Mouse (Mus musculus) monocyte, adult 2 months (primary cell): Measurements from ENCODE around the gene Ldlrad1.

ENCODE experiments used
- DNase-seq, 2 experiments: peaks; one replicate each; pipeline ENCODE4 v3.0.0; 2022; ENCODE audit warnings: low spot score in 2 of 2, low read depth in 1 of 2

Gene Ldlrad1

GRCm38 (mm10) chr4:107211465-107211864 is 2.5 kb downstream of the Ldlrad1 start:
- no peak for DNase-seq

DNA sequence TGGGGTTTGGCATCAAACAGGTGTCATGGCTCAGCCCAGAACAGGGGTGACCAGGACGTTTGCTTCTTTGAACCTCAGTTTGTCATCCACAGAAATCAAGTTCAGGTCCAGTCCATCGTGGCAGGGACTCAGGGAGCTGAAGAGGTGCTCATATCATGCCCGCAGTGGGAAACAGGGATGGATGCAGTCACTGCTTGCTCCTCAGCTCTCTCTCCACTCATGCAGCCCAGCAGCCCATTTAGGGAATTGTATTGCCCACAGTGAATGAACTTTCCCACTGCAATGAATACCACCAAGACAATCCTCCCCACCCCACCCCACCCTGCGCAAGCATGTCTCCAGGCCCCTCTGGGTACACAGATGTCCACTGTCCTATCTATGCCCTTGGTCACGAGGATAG is 3.0 kb downstream of the Ldlrad1 start:
- no peak for DNase-seq

DNA sequence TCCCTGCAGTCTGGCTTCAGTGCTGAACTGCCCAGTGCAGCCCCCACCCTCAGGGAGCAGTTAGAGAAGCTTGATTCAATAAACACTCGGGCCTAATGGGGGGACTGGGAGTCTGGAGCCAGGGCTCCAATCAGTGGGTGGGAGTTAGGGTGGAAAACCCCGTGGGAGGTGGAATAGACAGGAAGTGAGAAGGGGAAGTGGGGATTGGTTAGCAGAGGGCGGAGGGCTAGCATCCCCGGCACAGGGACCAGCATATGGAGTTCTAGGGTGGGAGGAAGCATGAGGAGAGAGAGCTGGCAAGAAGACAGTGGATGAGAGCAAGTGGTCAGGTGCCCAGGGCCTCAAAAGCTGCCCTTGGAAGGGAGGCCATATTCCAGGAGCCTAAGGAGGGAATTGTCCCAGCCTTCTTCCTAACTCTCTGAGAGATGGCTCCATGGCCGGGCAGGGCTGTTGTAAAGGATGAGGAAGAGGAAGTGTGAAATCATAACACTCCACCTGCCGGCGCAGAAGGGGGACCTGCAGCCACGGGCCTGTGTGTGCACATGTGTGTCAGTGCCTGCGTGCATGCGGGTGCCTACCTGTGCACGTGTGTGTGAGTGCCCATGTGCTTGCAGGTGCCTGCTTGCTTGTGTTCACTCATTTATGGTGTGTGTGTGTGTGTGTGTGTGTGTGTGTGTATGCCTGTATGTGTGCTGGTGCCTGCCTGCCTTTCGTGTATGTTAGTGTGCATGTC is 4.5 kb downstream of the Ldlrad1 start:
- peak in 1 of 2 experiments; percentile 13 for DNase-seq

DNA sequence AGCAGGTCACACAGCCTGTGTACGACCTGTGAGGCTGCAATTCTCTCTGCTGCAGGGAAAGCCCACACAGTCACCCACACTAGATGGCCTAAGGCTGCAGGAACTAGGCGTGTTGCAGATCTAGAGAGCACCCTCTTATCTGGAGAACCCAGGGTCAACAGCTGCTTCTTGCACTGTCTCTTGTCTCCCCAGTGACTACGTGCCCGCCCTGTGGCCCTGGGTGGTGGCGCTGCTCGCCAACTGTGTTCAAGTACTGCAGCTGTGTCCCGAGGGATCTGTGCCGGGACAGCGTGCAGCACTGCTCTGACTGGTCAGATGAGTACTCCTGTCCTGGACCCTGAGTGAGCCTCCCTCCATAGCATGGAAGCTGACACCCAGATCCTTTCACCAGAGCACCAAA is 8.6 kb downstream of the Ldlrad1 start:
- DNase-seq: no peak

GRCm38 (mm10) chr4:107221524-107221923 is 12.5 kb downstream of the Ldlrad1 start:
- DNase-seq: no peak

DNA sequence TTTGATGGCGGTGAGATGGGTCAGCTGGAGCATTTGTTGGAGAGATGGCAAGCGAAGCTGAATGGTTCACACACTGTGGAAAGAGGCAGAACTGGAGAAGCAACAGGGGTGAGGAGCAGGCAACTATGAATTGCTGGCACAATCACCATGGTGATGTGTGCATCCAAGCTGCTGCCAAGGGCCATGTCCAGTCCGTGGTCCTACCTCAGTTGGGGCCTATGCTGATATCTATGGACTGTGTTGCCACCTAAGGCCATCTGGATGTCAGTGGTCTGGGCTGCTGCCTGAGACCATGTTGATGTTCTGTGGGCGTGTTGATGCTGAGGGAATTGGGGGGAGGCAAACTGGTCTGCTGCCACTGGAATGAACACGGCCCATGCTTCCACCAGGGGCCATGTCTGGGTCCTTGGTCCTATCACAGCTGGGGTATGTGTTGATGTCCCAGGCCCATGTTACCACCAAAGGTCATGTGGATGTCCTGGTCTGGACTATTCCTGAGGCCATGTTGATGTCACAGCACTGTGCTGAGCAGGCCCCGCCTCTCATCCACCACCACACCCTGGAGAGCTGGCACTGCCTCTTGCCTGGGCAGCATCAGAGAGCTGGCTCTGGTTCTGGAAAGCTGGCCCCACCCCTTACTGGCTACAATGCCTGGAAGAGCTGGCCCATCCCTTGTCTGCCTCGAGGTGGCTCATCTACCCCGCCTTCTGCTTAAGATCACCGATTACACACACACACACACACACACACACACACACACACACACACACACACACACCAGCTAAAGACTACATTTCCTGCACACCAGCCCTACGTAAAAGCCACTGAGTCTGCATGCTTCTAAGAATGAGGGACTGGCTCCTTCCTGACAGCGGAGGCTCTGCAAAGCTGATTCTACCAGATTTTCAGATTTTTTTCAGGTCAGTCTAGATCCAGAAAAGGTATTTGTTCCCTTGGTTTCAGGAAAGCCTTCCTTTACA is 14.5 kb downstream of the Ldlrad1 start:
- DNase-seq: no peak

- no peak for DNase-seq
Measured at GRCm38 (mm10) chr4:107226313-107226712, 17.3 kb downstream of the Ldlrad1 start.

DNA sequence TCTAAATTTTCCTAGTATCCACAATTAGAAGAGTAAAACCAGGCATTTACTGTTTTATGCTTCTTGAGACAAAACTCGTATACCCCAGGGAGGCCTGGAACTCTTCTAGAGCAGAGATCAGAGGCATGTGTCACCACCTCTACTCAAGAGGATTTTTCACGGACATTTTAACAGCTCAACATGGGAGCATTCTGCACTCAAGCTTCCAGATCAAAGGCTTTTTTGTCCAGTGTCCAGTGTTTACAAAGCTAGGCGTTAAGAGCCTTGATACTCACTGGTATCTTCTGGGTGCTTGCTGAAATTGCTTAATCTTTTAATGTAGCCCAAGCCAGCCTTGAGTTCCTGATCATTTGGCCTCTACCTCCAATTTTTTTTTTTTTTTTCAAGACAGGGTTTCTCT is 23.2 kb downstream of the Ldlrad1 start:
- DNase-seq: no peak

DNA sequence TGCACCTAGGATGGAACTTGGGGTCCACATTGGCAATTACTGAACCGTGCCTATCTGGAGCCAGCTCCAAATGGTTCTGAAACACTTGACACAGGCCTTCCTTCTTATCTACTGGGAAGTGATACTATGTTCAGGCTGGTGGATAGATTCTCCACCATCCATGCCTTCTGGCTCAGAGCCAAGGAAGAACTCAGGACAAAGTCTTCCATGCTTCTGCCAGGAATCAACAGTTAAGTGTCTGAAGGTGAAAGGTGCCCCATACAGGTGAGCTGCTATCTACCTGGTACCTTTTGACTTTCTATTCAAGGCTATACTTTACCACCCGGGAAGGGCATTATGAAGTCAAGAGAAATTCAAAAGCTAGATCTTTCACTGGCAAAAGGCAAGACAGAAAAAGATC is 29.3 kb downstream of the Ldlrad1 start:
- DNase-seq: no peak

- DNase-seq: no peak
Measured at GRCm38 (mm10) chr4:107240196-107240595, 31.2 kb downstream of the Ldlrad1 start.

DNA sequence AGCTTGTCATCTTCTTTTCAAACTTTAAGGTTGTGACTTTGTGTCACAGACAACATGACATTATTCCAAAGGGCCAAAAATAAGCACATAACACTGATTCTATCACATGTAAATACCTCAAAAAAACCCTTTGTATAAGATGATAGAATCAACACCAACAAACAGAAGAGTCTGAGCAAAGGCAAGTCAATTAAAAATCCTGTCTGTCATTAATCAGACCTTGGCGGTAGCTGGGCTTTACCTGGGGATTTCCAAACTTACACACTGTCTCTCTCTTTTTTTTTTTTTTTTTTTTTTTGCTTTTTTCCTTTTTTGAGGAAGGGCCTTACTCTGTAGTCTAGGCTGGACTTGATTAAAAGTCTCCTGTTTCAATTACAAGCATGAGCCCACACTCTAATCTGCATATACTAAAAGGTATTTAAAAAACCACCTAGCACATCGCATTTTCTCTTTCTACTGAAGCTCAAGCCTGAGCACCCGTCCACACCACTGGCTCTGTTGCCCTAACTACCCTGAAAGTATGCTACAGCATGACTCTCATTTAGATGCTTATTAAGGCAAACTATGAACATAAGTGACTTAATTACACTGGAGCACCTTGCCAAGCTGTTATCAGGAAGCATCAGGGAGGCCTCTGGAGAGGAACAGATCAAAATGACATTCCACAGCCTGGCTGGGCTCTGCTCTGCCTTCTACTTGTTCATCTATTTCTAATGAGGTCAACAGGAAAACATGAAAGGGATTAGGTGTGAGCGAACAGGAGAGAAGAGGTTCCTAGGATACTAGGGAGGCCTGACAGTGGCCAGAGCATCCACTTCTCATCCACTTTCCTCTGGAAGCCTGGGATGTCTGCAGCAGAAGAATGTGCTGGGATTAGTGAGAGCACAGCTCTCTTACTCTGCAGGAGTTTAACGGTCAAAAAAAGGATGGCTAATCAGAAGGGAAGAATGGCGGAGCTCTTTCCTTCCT is 34.7 kb downstream of the Ldlrad1 start:
- no peak for DNase-seq

GRCm38 (mm10) chr4:107245368-107245767 is 36.4 kb downstream of the Ldlrad1 start:
- DNase-seq: no peak

DNA sequence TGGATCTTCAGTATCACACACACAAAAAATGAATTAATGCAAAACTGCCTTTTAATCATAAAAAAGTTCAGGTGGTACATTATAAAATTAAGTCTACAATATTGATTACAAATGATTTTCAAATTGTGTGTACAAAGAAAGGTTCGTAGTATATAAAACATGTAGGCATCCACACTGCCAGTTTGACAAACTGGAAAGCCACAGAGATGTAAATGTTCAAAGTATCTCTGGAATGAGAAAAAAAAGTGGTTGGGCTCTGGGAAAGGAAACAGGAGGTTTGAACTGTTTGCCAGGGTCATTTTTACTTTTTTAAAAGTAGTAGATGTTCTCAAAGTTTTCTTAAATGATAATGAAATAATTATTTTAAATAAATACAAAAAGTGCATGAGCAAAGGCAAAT is 37.1 kb downstream of the Ldlrad1 start:
- no peak for DNase-seq

DNA sequence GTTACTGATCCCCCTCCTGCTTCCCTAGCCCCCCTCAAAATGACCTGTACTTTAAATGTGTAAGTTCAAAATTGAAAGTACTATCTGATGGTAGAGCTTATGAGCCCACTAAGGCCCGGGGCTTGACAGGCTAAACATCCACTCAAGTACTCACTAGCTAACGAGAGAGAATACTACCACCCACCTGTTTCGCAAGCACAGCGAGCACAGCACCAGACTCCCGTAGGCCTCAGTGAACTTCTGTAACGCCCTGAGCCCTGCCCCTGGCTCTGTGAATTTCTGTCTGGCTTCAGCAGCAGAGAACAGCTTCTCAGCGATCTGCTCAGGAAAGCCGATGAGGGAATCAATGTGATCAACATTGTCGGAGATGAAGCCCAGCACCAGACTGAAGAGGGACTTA is 38.1 kb downstream of the Ldlrad1 start:
- no peak for DNase-seq

- DNase-seq: no peak
Measured at GRCm38 (mm10) chr4:107248061-107248460, 39.1 kb downstream of the Ldlrad1 start.

DNA sequence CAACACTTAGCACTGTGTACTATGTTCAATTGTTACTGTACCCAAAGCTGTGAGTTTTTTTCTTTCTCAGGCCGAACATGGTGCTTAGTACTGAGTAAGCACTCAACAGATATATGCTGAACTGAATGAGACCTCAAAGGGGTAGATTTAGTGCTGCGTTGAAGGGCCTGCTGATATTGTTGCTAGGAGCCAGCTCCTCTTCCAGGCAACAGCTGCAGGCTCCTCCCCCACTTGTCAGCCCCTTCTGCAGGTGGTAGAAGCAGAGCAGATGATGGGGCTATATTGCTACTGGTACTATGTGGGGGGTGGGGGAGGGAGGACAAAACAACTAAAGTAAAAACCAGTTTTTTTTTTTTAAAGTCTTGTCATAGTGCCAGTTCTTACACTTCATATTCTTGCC is 40.5 kb downstream of the Ldlrad1 start:
- DNase-seq: no peak

DNA sequence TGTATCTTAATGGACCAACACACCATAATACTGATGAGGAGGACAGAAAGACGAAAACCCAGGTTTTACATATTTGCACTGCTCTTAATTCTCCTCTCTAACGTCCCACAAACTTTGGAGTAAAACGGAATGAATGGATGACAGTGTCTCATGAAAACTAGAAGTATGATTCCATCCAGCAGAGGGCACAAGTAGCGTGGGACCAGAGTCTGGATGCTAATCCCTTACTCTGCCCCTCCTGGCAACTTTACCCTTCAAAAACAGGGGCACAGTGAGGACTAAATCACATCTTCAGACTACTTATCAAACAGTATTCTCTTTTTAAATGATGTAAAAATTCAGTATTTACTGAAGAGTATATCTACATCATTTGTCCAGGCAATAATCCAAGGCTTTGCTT is 41.5 kb downstream of the Ldlrad1 start:
- DNase-seq: no peak

DNA sequence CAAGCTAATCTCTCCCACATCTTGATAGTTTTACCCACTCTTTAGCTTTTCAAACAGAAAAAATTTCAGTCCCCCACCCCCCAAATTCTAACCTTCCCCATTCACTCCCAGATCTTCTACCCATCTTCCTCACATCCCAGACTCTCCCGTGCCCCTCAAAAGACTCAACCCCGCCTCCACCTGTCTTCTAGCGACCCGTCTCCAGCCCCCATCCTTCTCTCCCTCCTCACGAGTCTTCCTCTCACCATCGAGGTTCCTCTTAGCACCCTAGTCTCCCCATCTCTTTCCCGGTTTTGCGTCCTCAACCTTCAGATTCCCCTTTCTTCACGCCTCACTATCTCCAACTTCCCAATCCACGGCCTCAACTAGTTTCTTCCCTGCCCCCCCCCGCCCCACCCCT is 43.5 kb downstream of the Ldlrad1 start:
- no peak for DNase-seq

DNA sequence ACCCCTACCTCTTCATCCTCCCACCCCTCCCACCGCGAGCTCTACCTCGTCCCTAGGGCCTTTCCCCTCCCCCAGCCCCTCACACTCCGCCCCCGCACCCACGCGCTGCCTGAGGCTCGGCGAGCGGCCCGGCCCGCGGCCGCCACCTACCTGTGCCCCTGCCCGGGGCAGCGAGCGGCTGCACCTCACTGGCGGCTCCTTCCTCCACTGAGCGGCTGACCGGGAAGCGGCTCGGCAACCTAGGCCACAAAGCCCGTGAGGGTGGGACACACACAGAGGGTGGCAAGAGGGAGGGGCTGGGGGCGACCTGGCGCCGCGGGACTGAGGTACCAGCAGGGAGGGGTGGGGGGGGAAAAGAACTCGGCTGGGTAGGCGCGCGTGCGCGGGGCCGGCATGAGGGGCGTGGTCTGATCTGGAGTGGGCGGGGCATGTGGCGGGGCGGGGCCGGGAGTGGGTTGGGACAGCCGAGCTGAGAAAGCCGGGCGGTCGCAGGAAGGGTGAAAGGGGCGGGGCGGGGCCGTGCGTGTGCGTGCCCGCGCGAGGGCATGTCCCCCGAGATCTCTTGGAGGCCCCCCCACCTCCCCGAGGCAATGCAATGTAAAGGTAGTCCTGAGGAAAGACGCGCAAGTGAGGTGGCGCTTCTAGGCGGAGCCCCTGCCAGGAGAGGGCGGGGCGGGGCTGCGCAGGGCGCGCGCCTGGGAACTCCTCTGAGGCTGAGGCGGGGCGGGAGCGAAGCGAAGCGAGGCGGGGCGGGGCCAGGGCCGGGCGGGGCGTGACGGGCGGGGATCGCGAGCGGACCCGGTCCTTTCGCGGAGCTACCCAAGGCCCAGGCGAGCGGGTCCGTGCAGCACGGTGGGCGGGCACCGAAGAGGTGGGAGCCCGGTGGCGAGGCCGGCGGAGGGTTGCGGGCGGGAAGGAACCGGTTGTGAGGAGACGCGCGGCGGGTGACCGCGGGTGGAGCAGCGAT is 44.4 kb downstream of the Ldlrad1 start, which contains the start of the genes Lrrc42 and Hspb11:
TSS of gene Lrrc42 (minus strand) at position 408 of the 967 bp plus-strand sequence.
TSS of gene Hspb11 (plus strand) at position 469 of the 967 bp plus-strand sequence.
- DNase-seq: peak; percentile 59 to 84

DNA sequence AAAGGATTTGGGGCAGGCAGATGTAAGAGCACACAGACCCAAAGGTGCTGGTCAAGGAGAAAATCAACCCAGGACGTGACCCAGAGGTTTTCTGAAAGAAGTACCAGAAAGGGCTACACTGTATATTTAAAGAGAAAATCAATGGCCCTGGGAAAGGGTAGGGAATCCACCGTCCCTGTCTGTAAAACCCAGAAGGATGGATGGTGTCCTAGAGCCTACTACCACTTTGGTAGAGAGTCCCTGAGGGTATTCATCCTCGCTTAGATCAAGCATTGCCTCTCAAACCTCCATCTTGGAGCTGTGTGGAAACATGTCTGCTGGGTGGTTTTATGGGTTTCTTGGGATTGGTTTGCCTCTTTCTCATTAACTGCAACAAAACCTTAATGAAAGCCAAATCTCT is 45.4 kb downstream of the Ldlrad1 start:
- no peak for DNase-seq
